Mouse (Mus musculus) C2C12 (cell line): ENCODE measurements around the gene Cul4a. TPM values are rescaled to one million over a fixed set of nuclear protein-coding genes. Genes with fewer than 3 reads are reported as not detected.

Experiments
- H3K27me3 ChIP-seq: one replicate; pipeline ENCODE4 v1.6.1; 2011; ENCODE audit not compliant: control insufficient read depth, insufficient read depth, insufficient read length
- H3K36me3 ChIP-seq: one replicate; pipeline ENCODE4 v1.6.1; 2011; ENCODE audit not compliant: control insufficient read depth, insufficient read depth
- H3K4me3 ChIP-seq: one replicate; pipeline ENCODE4 v1.5.1; 2011; ENCODE audit warnings: mild to moderate bottlenecking, control low read depth; ENCODE audit not compliant: poor library complexity, insufficient read depth, severe bottlenecking
- H3K79me2 ChIP-seq: one replicate; pipeline ENCODE4 v1.6.1; 2011; ENCODE audit not compliant: control insufficient read depth, insufficient read depth
- H3K79me3 ChIP-seq: one replicate; pipeline ENCODE4 v1.6.1; 2011; ENCODE audit warnings: low read depth, control low read depth
- H3ac ChIP-seq: one replicate; pipeline ENCODE3; 2011; ENCODE audit warnings: low read depth; ENCODE audit not compliant: control insufficient read depth, insufficient read length
- CEBPB ChIP-seq: IDR thresholded peaks from one replicate; pipeline ENCODE4 v1.6.1; 2011; ENCODE audit warnings: low read depth, mild to moderate bottlenecking, control low read depth, moderate library complexity
- CTCF ChIP-seq: IDR thresholded peaks from one replicate; pipeline ENCODE4 v1.5.1; 2011; ENCODE audit not compliant: control insufficient read depth, insufficient read depth, insufficient read length
- FOSL1 ChIP-seq: IDR thresholded peaks from one replicate; pipeline ENCODE4 v1.8.0; 2011; ENCODE audit warnings: mild to moderate bottlenecking, low read length; ENCODE audit not compliant: poor library complexity, insufficient read depth, severe bottlenecking
- MAX ChIP-seq: IDR thresholded peaks from one replicate; pipeline ENCODE4 v1.6.1; 2011; ENCODE audit warnings: mild to moderate bottlenecking, control low read depth
- MYOD1 ChIP-seq: IDR thresholded peaks from one replicate; pipeline ENCODE4 v1.6.1; 2011; ENCODE audit warnings: low read depth; ENCODE audit not compliant: control insufficient read depth, insufficient read length
- MYOG ChIP-seq: IDR thresholded peaks from one replicate; pipeline ENCODE4 v1.6.1; 2011; ENCODE audit not compliant: control insufficient read depth, insufficient read length; ENCODE audit errors: extremely low read depth
- USF1 ChIP-seq: IDR thresholded peaks from one replicate; pipeline ENCODE4 v1.6.1; 2011; ENCODE audit warnings: low read depth, mild to moderate bottlenecking, control low read depth, moderate library complexity
- long read RNA-seq, 2 experiments: library from polyadenylated mRNA; unstranded; transcript quantifications; one replicate each; pipeline ENCODE4 v2.0.0; 2019 to 2020
- polyA plus RNA-seq: library from polyadenylated mRNA; unstranded; fragments of >200 nt; fragmentation: generic; extraction: Trizol; gene quantifications from one replicate; pipeline ENCODE4 v1.2.1, GENCODE M21; 2012; ENCODE audit warnings: missing spikeins

The Cul4a gene
- polyA plus RNA-seq: 37.3 TPM
- long read RNA-seq, experiment 1, transcript Cul4a-201 (20 exons, 3,728 nt): major isoform, 50 of 75 reads
- long read RNA-seq, experiment 1, partial matches to known transcripts: 3 of 75 reads
- long read RNA-seq, experiment 1, other reads (novel, unspliced or antisense): 22 of 75 reads
- long read RNA-seq, experiment 2, transcript Cul4a-201 (20 exons, 3,728 nt): major isoform, 686 of 863 reads
- long read RNA-seq, experiment 2, partial matches to known transcripts: 43 of 863 reads
- long read RNA-seq, experiment 2, other reads (novel, unspliced or antisense): 134 of 863 reads

DNA sequence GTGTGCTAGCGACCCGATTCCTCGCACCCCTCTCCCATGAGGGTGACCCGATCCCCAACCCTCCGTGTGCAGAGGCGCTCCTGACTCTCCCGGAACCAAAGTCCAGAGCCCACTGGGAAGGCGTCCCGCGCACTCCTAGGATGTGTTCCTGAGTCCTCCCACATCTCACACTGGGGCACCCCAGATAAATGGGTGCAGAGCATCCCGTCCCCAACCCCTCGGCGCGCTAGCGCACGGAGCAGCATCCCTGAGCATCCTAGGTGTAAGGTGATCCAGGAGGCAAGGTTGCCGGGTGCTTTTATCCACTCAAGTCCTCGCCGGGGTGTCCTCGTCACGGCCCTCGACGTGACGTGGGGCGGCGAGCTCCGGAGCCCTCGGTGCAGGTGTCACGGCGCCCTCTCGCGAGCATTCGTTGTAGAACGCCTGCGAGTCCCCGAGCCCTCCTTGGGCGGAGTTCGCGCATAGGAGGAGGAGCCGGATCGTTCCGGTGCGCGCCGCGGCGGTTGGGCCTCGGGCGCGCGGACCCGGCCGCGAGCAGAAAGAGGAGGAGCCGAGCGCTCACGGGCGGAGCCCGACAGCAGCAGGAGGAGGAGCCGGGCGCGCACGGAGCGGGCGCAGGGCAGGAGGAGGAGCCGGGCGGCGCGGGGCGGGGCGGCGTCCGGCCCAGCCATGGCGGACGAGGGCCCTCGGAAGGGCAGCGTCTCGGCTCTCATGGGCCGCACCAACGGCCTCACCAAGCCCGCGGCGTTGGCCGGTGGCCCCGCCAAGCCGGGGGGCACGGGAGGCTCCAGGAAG, at the start of gene Cul4a, which contains the start of gene Pcid2:
Cul4a (plus strand) TSS at position 535 of the 795 bp plus-strand sequence.
Pcid2 (minus strand) TSS at position 373 of the 795 bp plus-strand sequence.
- Histone ChIP-seq H3K27me3 (no peaks in the 10 kb centered on the region), H3K4me3 (peak within 1 kb of the TSS; percentile 93), H3K36me3 (peaks cover 9% of the 10 kb centered on the region), H3K79me2 (peaks cover 93% of the 10 kb centered on the region), H3ac (peak within 1 kb of the TSS; percentile 100), H3K79me3 (peaks cover 68% of the 10 kb centered on the region)
- TF ChIP-seq USF1 (no peak), MAX (peak; percentile 26), CTCF (peak; percentile 81)

DNA sequence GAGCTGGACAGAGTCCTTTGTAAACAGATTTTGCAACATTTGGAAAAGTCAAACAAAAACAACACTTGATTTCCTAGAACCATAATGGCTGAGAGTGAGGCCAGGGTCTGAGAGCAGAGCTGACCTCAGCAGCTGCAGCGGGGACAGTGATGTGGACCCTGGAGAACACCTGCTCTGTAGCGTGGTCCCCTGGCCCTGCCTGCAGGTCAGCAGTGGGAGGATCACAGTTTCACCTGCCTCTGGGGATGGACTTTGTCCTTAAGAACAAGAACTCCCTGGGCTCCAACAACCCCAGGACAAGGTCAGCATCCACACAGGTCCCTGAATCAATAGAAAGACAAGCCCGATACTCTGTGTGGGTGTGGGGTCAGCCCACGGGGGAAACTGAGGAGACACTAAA, 48.1 kb upstream of the Cul4a start:
- TF ChIP-seq USF1: no peak
- no peak for TF ChIP-seq MYOG
- TF ChIP-seq MAX: no peak
- TF ChIP-seq FOSL1: no peak
- TF ChIP-seq MYOD1: no peak
- TF ChIP-seq CTCF: no peak
- TF ChIP-seq CEBPB: no peak
- no peaks in the 10 kb centered on the region for H3K79me2 ChIP-seq
- H3K79me3 ChIP-seq: no peaks in the 10 kb centered on the region
- H3K36me3 ChIP-seq: no peaks in the 10 kb centered on the region
- H3ac ChIP-seq: no peak overlapping the region
- no peak overlapping the region for H3K4me3 ChIP-seq
- peaks cover 61% of the 10 kb centered on the region for H3K27me3 ChIP-seq

DNA sequence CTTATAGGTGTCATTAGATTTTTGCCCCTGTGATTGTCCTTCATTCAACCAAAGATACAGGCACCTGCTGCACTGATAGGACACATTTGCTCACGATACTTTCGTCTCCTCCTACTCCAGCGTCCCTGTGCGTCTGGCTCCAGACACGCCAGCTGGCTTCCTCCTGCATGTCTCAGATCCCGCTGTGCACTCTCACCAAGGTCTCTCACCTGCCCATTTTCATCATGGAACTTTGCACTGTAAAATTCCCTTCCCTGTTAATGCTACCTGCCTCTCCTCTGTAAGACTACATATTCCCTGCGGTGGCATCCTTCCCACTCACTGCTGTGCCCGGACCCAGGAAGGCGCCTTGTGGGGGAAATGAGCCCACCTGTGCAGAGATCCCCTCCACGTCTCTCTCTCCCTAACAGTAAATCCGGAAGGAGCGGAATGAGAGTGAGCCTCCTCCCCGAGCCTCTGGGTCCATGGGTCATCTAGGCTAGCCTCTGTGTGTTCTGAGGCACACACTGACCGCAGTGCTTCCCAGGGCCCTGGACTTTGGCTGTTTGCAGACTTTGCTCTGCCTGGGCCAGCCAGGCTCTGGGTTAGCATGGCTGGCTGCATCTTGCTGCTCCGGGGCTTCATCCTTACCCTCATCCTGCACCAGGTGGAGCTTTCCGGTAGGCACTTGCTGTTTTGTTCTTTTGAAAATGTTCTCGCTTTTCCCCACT, 44.8 kb upstream of the Cul4a start, which contains the start of gene Proz:
Proz (plus strand) TSS at position 474 of the 710 bp plus-strand sequence.
- TF ChIP-seq MYOG (no peak), FOSL1 (no peak), USF1 (no peak)

DNA sequence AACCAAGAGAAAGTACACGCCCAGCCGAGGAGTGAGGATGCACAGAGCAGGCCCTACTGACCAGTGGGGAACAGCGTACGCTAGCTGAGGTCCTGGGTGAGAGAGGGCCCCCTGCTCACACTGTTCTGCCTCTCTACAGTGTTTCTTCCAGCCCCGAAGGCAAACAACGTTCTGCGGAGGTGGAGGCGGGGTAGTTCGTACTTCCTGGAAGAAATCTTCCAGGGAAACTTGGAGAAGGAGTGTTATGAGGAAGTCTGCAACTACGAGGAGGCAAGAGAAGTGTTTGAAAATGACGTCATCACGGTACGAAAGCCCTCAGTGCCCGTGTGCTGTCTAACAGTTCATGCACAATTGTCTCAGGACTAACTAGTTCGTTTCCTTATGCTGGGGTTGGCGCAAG, 42.3 kb upstream of the Cul4a start:
- Histone ChIP-seq H3K36me3 (no peaks in the 10 kb centered on the region), H3K79me2 (no peaks in the 10 kb centered on the region), H3K27me3 (peaks cover 28% of the 10 kb centered on the region), H3K4me3 (no peak overlapping the region), H3K79me3 (no peaks in the 10 kb centered on the region), H3ac (no peak overlapping the region)
- no peak for TF ChIP-seq MYOD1
- no peak for TF ChIP-seq MYOG
- TF ChIP-seq CTCF: no peak
- no peak for TF ChIP-seq FOSL1
- TF ChIP-seq MAX: no peak
- TF ChIP-seq USF1: no peak
- no peak for TF ChIP-seq CEBPB

More for the DNA sequence above, 44.8 kb upstream of the Cul4a start, which contains the start of gene Proz:
- Histone ChIP-seq H3K4me3 (no peak within 1 kb of the TSS), H3ac (no peak within 1 kb of the TSS), H3K27me3 (peaks cover 44% of the 10 kb centered on the region), H3K79me3 (no peaks in the 10 kb centered on the region), H3K79me2 (no peaks in the 10 kb centered on the region), H3K36me3 (no peaks in the 10 kb centered on the region)

DNA sequence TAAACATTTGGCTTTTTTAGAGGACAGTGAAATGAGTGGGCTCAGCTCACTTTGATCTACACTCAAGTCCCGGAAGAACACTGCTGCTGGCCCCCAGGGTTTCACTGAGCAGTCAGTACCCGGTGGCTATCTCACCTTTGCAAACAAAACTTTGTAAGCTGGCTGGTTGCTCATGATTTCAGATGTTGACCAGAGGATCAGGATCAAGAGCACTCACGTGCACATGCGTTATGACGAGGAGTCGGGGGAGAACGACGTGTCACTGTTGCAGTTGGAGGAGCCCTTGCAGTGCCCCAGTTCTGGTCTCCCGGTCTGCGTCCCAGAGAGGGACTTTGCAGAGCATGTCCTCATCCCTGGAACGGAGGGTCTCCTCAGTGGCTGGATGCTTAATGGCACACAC, 32.2 kb upstream of the Cul4a start:
- Histone ChIP-seq H3K27me3 (no peaks in the 10 kb centered on the region), H3K79me2 (no peaks in the 10 kb centered on the region), H3ac (no peak overlapping the region), H3K36me3 (peaks cover 40% of the 10 kb centered on the region), H3K79me3 (no peaks in the 10 kb centered on the region), H3K4me3 (no peak overlapping the region)
- TF ChIP-seq MYOD1: no peak
- TF ChIP-seq MYOG: no peak
- no peak for TF ChIP-seq USF1
- no peak for TF ChIP-seq CTCF
- no peak for TF ChIP-seq FOSL1
- TF ChIP-seq MAX: no peak
- TF ChIP-seq CEBPB: no peak
